Mouse (Mus musculus) gastrocnemius, postnatal 4 days (tissue): Measurements from ENCODE around the gene Nfatc4. TPM values are rescaled to one million over a fixed set of nuclear protein-coding genes. Genes with fewer than 3 reads are reported as not detected.

Experiments used
- DNase-seq, 2 experiments: peaks; one replicate each; pipeline ENCODE4 v3.0.0; 2021 to 2022; ENCODE audit warnings: low spot score in 2 of 2, mixed read lengths in 2 of 2
- total RNA-seq, 2 experiments: library from RNA; stranded (reverse); gene quantifications; 2 replicates each; pipeline ENCODE4 v1.2.3; 2021

The Nfatc4 gene
- total RNA-seq, 2 experiments from 2014 or later: 23.0 to 26.0 TPM

GRCm38 (mm10) chr14:55819845-55820405 is 3.0 kb upstream of the Nfatc4 start:
- peak in 1 of 2 experiments; percentile 12 for DNase-seq

GRCm38 (mm10) chr14:55820576-55820975 is 2.4 kb upstream of the Nfatc4 start:
- peak; percentile 4 to 14 for DNase-seq

- peak; percentile 55 to 79 for DNase-seq
Observed at GRCm38 (mm10) chr14:55822435-55822990, 431 bp upstream of the Nfatc4 start.

GRCm38 (mm10) chr14:55824001-55824480 is 1.1 kb downstream of the Nfatc4 start:
- DNase-seq: peak; percentile 18 to 45

GRCm38 (mm10) chr14:55824481-55825215 is 1.7 kb downstream of the Nfatc4 start:
- peak; percentile 60 to 81 for DNase-seq

GRCm38 (mm10) chr14:55825216-55826051 is 2.5 kb downstream of the Nfatc4 start:
- peak; percentile 25 to 42 for DNase-seq

GRCm38 (mm10) chr14:55826142-55826541 is 3.2 kb downstream of the Nfatc4 start:
- DNase-seq: peak in 1 of 2 experiments; percentile 27

- DNase-seq: peak; percentile 22 to 43
Observed at GRCm38 (mm10) chr14:55826551-55827340, 3.8 kb downstream of the Nfatc4 start.

GRCm38 (mm10) chr14:55828716-55829263 is 5.8 kb downstream of the Nfatc4 start:
- peak in 1 of 2 experiments; percentile 14 for DNase-seq

- DNase-seq: peak in 1 of 2 experiments; percentile 8
Observed at GRCm38 (mm10) chr14:55829854-55830253, 6.9 kb downstream of the Nfatc4 start.

- DNase-seq: peak in 1 of 2 experiments; percentile 13
Observed at GRCm38 (mm10) chr14:55830331-55830730, 7.4 kb downstream of the Nfatc4 start.

- DNase-seq: no peak
Observed at GRCm38 (mm10) chr14:55833126-55833525, 10.2 kb downstream of the Nfatc4 start.

- DNase-seq: no peak
Observed at GRCm38 (mm10) chr14:55834808-55835533, 12.0 kb downstream of the Nfatc4 start.

GRCm38 (mm10) chr14:55838312-55838711 is 15.4 kb downstream of the Nfatc4 start:
- DNase-seq: no peak

- DNase-seq: no peak
Observed at GRCm38 (mm10) chr14:55838740-55839139, 15.8 kb downstream of the Nfatc4 start.

GRCm38 (mm10) chr14:55840853-55841366 is 18.0 kb downstream of the Nfatc4 start:
- DNase-seq: no peak

- DNase-seq: no peak
Observed at GRCm38 (mm10) chr14:55842794-55843193, 19.9 kb downstream of the Nfatc4 start.

GRCm38 (mm10) chr14:55845506-55846294 is 22.8 kb downstream of the Nfatc4 start:
- DNase-seq: no peak
